Mouse (Mus musculus) myocyte (in vitro differentiated cells): ENCODE data around the gene Heatr5a. TPM values are rescaled to one million over a fixed set of nuclear protein-coding genes. Genes with fewer than 3 reads are reported as not detected.

Experiments
- H3K27me3 ChIP-seq: one replicate; pipeline ENCODE4 v1.6.1; 2011; ENCODE audit not compliant: control insufficient read depth, insufficient read depth, insufficient read length
- H3K36me3 ChIP-seq: one replicate; pipeline ENCODE4 v1.6.1; 2011; ENCODE audit not compliant: control insufficient read depth, insufficient read depth
- H3K4me2 ChIP-seq: one replicate; pipeline ENCODE4 v1.6.1; 2011; ENCODE audit warnings: low read depth, control low read depth
- H3K4me3 ChIP-seq: one replicate; pipeline ENCODE4 v1.5.1; 2011; ENCODE audit warnings: mild to moderate bottlenecking, control low read depth, moderate library complexity
- H3K79me2 ChIP-seq: one replicate; pipeline ENCODE4 v1.6.1; 2011; ENCODE audit not compliant: control insufficient read depth, insufficient read depth
- H3ac ChIP-seq: one replicate; pipeline ENCODE4 v1.6.1; 2011; ENCODE audit not compliant: control insufficient read depth, insufficient read length
- CEBPB ChIP-seq: IDR thresholded peaks from 2 replicates; pipeline ENCODE4 v1.6.1; 2011; ENCODE audit warnings: mild to moderate bottlenecking, moderate library complexity; ENCODE audit not compliant: poor library complexity, insufficient read depth, severe bottlenecking
- E2F4 ChIP-seq: IDR thresholded peaks from one replicate; pipeline ENCODE4 v1.6.1; 2011; ENCODE audit warnings: mild to moderate bottlenecking, control low read depth, moderate library complexity; ENCODE audit not compliant: insufficient read depth
- MAX ChIP-seq: IDR thresholded peaks from one replicate; pipeline ENCODE4 v1.6.1; 2011; ENCODE audit warnings: low read depth, mild to moderate bottlenecking, control low read depth
- MYOD1 ChIP-seq, 3 experiments: IDR thresholded peaks; one replicate each; pipeline ENCODE4 v1.6.1; 2011; ENCODE audit warnings: control low read depth in 2 of 3, low read depth in 2 of 3, mild to moderate bottlenecking in 2 of 3, moderate library complexity in 1 of 3; ENCODE audit not compliant: insufficient read length in 2 of 3, control insufficient read depth in 1 of 3
- MYOG ChIP-seq, 3 experiments: IDR thresholded peaks; one replicate each; pipeline ENCODE4 v1.6.1; 2011; ENCODE audit warnings: control low read depth in 2 of 3, low read depth in 2 of 3, mild to moderate bottlenecking in 2 of 3; ENCODE audit not compliant: insufficient read length in 2 of 3, control insufficient read depth in 1 of 3, insufficient read depth in 1 of 3
- POLR2A ChIP-seq: IDR thresholded peaks from one replicate; pipeline ENCODE4 v1.6.1; 2011; ENCODE audit warnings: low read depth, mild to moderate bottlenecking, control low read depth, moderate library complexity; ENCODE audit not compliant: insufficient read length
- POLR2AphosphoS2 ChIP-seq: IDR thresholded peaks from one replicate; pipeline ENCODE4 v1.6.1; 2011; ENCODE audit warnings: low read depth, control low read depth; ENCODE audit not compliant: insufficient read length
- REST ChIP-seq: IDR thresholded peaks from one replicate; pipeline ENCODE4 v1.6.1; 2011; ENCODE audit warnings: mild to moderate bottlenecking, control low read depth, moderate library complexity; ENCODE audit not compliant: insufficient read depth, insufficient read length
- SRF ChIP-seq: IDR thresholded peaks from one replicate; pipeline ENCODE4 v1.6.1; 2011; ENCODE audit warnings: low read depth; ENCODE audit not compliant: control insufficient read depth, insufficient read length
- TCF12 ChIP-seq: IDR thresholded peaks from one replicate; pipeline ENCODE4 v1.6.1; 2011; ENCODE audit warnings: mild to moderate bottlenecking, control low read depth; ENCODE audit not compliant: poor library complexity, insufficient read depth, severe bottlenecking
- TCF3 ChIP-seq: IDR thresholded peaks from one replicate; pipeline ENCODE4 v1.6.1; 2011; ENCODE audit warnings: low read depth, control low read depth; ENCODE audit not compliant: insufficient read length
- USF1 ChIP-seq: IDR thresholded peaks from one replicate; pipeline ENCODE4 v1.6.1; 2011; ENCODE audit warnings: low read depth, mild to moderate bottlenecking, control low read depth, moderate library complexity
- polyA plus RNA-seq: library from polyadenylated mRNA; unstranded; fragments of >200 nt; fragmentation: generic; extraction: Trizol; gene quantifications from one replicate; pipeline ENCODE4 v1.2.1, GENCODE M21; 2012; ENCODE audit warnings: missing spikeins

The Heatr5a gene
- polyA plus RNA-seq, 1 experiment: 10.3 TPM

DNA sequence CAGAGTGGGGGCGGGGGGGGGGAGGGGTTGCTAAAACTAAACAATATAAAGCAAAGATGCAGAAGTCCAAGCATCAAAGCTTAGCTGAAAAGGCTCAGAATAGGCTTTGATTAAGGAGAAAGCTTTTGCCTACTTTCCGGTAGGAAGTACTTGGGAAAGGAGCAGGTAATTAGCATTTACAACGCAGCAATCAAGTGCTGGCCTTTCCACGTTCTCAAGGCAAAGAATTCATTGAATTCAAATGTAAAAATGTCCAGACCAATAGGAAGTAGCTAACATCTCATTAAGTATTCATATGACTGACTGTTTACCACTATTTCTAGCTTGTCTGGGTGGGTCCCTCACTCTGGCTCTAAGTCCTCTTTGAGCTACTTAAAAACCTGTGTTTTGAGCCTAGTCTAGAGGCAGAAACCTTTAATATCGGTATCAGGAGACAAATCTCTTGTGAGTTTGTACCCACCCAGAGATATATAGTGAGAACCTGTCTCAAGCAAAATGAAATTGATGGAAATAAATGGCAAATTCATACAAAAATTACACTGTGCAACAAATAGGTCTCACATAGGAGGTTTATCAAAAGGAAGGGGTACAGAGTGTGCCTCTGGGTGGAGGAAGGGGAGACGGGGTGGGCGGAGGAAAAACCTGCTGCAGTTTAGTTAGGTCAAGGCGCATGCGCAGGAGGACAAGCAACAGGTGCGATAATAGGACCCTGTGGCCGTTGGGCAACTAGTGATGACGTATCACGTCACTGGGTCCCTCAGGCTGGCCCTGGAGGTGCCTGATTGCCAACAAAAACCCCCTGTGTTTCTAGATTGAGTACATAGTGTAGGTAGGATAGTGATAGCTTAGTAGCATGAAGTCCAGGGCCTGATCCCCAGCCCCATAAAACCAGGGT, 112.7 kb downstream of the Heatr5a start:
- TF ChIP-seq USF1: no peak
- TF ChIP-seq MYOD1 (IDR thresholded peaks at IDR 0.05; ENCODE audit: control insufficient read depth in 1 of 3, insufficient read length in 2 of 3, low read depth in 2 of 3): no peak
- no peak for TF ChIP-seq MAX
- TF ChIP-seq TCF3: no peak
- no peak for TF ChIP-seq TCF12
- TF ChIP-seq CEBPB: no peak
- TF ChIP-seq SRF: no peak
- no peak for TF ChIP-seq REST
- TF ChIP-seq E2F4: no peak
- TF ChIP-seq POLR2A: no peak
- TF ChIP-seq MYOG (IDR thresholded peaks at IDR 0.05; ENCODE audit: control insufficient read depth in 1 of 3, insufficient read depth in 1 of 3, insufficient read length in 2 of 3, low read depth in 2 of 3): no peak
- Histone ChIP-seq H3K4me3 (no peak overlapping the region), H3K27me3 (no peaks in the 10 kb centered on the region), H3K4me2 (no peak overlapping the region), H3ac (no peak overlapping the region), H3K79me2 (no peaks in the 10 kb centered on the region), H3K36me3 (no peaks in the 10 kb centered on the region)

- H3K4me2 ChIP-seq: no peak overlapping the region
- TF ChIP-seq MYOG (IDR thresholded peaks at IDR 0.05; ENCODE audit: control insufficient read depth in 1 of 3, insufficient read depth in 1 of 3, insufficient read length in 2 of 3, low read depth in 2 of 3) (no peak), TCF12 (no peak), USF1 (no peak), POLR2AphosphoS2 (no peak), SRF (no peak), E2F4 (no peak), MYOD1 (IDR thresholded peaks at IDR 0.05; ENCODE audit: control insufficient read depth in 1 of 3, insufficient read length in 2 of 3, low read depth in 2 of 3) (no peak), CEBPB (no peak), POLR2A (no peak), REST (no peak), TCF3 (no peak), MAX (no peak)
- H3K36me3 ChIP-seq: no peaks in the 10 kb centered on the region
- no peak overlapping the region for H3ac ChIP-seq
- H3K27me3 ChIP-seq: no peaks in the 10 kb centered on the region
- H3K4me3 ChIP-seq: no peak overlapping the region
- H3K79me2 ChIP-seq: no peaks in the 10 kb centered on the region
Observed at GRCm38 (mm10) chr12:51856768-51857295, 114.3 kb downstream of the Heatr5a start.

- Histone ChIP-seq H3K36me3 (no peaks in the 10 kb centered on the region), H3ac (no peak overlapping the region), H3K79me2 (no peaks in the 10 kb centered on the region), H3K27me3 (no peaks in the 10 kb centered on the region), H3K4me3 (no peak overlapping the region), H3K4me2 (no peak overlapping the region)
- TF ChIP-seq TCF3: no peak
- TF ChIP-seq MYOG (IDR thresholded peaks at IDR 0.05; ENCODE audit: control insufficient read depth in 1 of 3, insufficient read depth in 1 of 3, insufficient read length in 2 of 3, low read depth in 2 of 3): no peak
- TF ChIP-seq POLR2A: no peak
- no peak for TF ChIP-seq SRF
- TF ChIP-seq MAX: no peak
- TF ChIP-seq TCF12: no peak
- TF ChIP-seq USF1: no peak
- TF ChIP-seq CEBPB: no peak
- no peak for TF ChIP-seq MYOD1 (IDR thresholded peaks at IDR 0.05; ENCODE audit: control insufficient read depth in 1 of 3, insufficient read length in 2 of 3, low read depth in 2 of 3)
- TF ChIP-seq REST: no peak
- TF ChIP-seq POLR2AphosphoS2: no peak
- TF ChIP-seq E2F4: no peak
Observed at GRCm38 (mm10) chr12:51855872-51856271, 115.2 kb downstream of the Heatr5a start.

DNA sequence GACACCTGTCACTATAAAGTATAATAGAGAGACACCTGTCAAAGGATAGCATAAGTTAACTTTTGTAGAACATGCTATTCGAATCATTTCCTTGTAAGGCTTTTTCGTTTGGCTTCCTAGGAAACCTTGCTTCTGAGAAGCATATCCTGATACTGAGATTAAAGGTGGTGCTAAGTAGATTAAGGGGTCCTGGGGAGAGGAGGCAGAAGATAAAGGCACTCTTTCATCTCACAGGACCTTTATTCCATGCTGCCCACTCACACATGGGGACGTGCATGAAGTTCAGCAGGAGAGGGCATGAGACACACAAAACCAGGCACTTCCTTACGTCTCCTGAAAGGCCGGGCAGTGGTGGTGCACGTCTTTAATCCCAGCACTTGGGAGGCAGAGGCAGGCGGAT, 115.7 kb downstream of the Heatr5a start:
- Histone ChIP-seq H3K79me2 (no peaks in the 10 kb centered on the region), H3K4me2 (no peak overlapping the region), H3K4me3 (no peak overlapping the region), H3ac (no peak overlapping the region), H3K27me3 (no peaks in the 10 kb centered on the region), H3K36me3 (no peaks in the 10 kb centered on the region)
- no peak for TF ChIP-seq CEBPB
- no peak for TF ChIP-seq SRF
- no peak for TF ChIP-seq POLR2A
